Mouse (Mus musculus): ENCODE measurements around the gene Ankrd54. TPM values are rescaled to one million over a fixed set of nuclear protein-coding genes. Genes with fewer than 3 reads are reported as not detected.

The Ankrd54 gene
- total RNA-seq, 2 experiments from 2014 or later: 17.3 to 18.8 TPM

DNA sequence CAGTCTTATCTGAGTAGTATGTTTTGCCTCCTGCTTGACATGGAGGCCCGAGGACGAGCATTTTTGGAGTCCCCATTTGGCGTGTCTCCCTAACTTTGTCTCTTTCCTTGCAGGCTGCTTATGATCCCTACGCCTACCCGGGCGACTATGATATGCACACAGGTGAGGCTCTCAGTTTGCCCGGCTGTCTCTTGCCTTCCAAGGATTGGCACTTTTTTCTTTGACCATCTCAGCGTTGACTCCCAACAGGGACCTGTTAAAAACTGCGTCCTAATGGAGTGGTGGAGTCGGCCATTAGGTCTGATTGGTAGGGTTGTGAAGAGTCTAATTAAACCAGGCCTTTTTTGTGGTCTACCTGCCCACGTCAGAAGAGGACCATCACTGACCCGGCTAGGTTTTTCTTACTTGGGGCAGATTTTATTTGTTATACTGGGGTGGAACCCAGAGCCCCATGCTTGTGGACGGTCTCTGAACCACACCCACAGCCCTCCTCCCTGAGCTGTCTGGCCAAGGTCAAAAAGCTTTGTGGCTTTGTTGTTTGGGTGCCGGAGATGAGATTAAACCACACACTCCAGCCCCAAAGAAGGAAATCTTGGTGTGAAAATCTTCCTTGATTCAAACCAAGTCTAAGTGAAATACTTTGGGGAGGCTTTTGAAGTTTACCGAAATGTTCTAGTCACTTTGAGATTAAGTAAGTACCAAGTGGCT is 13.1 kb upstream of the Ankrd54 start:
- ATAC-seq (replicated peaks; ENCODE audit: poor library complexity): no peak

DNA sequence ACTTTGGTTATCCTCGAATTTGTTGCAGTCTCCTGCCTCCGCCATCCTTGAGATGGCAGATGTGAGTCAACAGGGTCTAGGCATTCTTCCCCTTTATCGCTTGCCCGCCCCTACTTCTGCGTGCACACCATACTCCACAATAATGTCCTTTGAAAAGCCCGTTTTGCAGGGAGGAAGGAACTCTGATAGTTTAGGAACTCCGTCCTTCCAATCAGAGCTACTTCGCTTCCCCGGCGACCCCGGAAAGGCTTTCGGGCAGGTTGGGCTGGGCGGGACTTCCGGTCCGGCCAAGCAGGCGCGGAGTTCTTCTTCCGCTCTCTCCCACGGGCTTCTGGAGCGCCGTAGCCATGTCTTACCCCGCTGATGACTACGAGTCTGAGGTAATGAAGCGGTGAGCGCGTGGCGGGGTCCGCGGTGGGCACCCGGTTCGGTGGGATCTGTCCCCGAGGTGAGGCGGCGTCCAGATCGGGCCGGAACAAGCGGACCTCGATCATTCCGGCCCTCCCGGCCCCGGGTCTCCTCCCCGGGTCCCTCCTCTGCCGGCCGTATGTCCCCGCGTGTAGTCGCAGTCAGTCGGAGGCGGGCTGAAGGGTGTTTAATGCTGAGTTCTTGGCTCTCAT is 12.3 kb upstream of the Ankrd54 start, which contains the start of gene Eif3l:
Eif3l (plus strand) TSS at position 267 of the 620 bp plus-strand sequence.
- peak; percentile 90 for ATAC-seq (replicated peaks; ENCODE audit: poor library complexity)

DNA sequence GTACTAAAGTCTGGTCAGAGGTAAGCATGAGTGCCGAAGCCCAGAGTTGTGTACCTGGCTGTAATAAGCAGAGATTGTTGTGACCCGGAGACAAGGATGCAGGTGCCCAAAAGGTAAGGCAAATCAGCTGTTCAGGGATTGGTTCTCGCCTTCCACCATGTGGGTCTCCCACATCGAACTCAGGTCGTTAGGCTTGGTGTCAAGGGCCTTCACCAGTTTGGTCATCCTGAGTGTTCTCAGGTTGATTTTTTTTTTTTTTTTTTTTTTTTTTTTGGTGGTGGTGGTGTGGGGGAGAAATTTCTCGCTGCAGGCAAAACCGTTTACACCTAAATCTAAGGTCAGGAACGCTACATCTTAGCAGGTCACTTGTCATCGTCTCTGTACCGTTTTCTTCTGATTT is 11.8 kb upstream of the Ankrd54 start:
- no peak for ATAC-seq (replicated peaks; ENCODE audit: poor library complexity)

DNA sequence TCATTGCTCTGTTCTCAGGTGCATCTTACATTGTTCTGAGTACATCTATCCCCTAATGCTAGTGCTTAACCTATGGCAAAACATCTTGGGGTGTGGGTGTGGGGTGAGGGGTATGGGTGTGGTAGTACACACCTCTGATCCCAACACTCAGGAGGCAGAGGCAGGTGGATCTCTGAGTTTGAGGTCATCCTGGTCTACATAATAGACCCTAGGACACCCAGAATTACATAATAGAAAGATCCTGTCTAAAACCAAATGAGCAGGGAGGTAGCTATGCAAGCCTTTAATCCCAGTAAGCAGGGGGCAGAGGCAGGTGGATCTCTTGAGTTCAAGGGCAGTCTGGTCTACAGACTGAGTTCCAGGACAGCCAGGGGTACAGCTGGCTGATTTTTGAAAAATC is 11.1 kb upstream of the Ankrd54 start:
- no peak for ATAC-seq (replicated peaks; ENCODE audit: poor library complexity)

DNA sequence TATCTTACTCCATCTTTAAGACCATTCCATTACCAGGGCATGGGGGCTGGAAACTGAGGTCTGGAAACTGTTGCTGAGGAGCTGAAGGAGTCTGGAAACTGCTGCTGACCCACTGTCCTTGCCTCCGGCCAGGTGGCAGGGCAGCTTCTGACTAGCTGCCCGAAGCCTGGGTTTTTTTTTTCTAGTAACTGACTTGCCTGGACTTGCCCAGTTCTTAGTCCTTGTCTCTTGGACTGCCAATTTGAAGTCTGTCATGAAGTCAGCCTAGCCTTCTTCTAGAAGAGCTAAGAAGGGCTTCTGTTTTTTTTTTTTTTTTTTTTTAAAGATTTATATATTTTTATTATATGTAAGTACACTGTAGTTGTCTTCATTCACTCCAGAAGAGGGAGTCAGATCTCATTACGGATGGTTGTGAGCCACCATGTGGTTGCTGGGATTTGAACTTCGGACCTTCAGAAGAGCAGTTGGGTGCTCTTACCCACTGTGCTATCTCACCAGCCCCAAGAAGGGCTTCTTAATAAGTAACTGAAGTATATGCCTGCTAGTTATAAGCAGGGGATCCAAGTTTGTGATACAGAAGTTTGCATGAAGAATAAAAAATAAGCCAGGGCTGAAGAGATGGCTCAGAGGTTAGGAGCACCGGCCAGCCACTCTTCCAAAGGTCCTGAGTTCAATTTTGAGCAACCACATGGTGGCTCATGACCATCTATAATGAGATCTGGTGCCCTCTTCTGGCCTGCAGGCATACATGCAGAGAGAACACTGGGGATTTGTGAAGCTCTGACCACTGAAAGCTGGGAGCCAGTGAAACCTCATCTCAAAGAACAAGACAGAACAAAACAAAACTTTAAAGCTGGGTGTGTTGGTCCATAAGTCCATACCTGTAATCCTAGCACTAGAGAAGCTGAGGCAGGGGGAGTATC is 8.7 kb upstream of the Ankrd54 start:
- no peak for ATAC-seq (replicated peaks; ENCODE audit: poor library complexity)

DNA sequence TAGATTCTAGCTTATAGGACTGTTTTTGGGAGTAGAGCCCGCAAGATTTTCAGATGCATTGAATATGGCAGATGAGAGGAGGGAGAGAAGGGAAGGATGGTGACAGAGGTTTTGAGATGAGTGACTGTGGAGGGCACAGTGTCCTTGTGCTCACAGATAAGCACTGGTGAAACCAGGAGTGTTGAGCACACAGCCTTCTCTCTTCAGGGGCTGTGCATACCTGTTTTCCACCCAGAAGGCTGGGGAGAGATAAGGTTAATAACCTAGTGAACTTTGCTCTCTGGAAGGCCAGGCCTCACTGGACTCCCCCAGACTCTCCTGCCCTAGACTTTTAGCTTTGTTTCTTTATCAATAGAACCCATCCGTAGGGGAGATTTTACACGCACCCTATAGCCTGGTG is 5.7 kb upstream of the Ankrd54 start:
- 0 out of 2 replicates have a peak, but pooled peaks have one; percentile 24 for ATAC-seq (replicated peaks; ENCODE audit: poor library complexity)

DNA sequence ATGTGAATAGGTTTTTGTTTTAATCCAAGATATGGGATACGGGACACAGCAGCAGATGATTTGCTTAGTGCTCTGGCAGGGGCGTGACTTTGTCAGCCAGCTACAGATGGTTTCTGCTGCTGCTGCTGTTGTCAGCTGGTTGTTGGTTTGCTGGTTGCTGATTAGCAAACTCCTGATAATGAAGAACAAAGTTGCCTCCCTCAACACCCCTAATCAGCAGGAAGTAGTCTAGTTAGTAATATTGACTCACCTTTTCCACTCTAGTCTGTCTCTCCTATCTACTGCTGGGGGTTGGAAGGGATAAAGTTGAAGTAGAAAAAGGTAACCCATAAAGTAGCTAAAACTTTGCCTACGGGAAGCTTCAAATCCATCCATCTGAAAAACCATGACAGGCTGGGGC is 4.9 kb upstream of the Ankrd54 start:
- ATAC-seq (replicated peaks; ENCODE audit: poor library complexity): peak; percentile 27

DNA sequence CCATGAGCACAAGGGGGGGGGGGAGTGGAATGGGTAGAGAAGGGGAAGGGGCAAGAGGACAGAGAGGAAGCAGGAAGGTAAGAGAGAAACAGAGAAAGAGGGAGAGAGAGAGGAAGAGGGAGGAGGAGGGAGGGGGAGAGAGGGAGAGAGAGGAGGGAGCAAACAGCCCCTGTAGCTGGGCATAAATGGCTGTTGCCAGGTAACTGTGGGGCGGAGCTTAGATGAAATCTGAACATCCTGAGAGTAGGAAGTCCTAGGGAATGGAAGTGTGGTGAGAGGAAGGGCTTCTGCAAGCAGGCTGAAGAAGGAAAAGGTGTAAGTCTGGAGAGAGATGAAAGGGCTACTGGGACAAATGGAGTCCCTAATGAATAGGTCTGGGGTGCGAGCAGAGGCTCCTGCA is 3.6 kb upstream of the Ankrd54 start:
- ATAC-seq (replicated peaks; ENCODE audit: poor library complexity): no peak

DNA sequence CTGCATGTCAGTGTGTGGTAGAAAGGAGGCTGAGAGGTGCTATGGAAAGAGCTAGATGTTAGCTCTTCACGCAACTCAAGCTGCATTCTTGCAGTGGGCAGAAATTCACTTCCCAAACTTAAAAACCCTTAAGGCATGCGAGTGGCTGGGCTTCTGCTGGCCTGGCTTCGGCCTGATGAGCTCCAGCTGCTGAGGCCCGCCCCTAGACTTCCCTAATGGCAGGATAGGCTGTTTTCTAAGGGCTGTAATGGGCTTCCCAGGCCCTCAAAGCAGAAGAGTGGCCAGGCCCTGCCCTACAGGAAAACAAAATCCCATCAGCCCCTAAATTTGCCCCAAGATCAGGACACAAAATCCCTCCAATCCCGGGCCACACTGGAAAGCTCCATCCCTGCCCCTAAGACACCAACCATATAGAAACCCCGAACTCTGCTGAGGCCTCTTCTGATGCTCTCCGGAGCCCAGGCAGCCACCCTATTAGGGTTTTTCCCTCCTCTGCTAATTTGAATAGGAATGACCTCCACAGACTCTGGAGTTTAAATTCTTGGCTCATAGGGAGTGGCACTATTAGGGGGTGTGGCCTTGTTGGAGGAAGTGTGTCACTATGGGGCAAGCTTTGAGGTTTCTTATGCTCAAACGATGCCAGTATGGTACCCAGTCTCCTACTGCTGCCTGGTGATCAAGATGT is 2.5 kb upstream of the Ankrd54 start:
- no peak for ATAC-seq (replicated peaks; ENCODE audit: poor library complexity)

DNA sequence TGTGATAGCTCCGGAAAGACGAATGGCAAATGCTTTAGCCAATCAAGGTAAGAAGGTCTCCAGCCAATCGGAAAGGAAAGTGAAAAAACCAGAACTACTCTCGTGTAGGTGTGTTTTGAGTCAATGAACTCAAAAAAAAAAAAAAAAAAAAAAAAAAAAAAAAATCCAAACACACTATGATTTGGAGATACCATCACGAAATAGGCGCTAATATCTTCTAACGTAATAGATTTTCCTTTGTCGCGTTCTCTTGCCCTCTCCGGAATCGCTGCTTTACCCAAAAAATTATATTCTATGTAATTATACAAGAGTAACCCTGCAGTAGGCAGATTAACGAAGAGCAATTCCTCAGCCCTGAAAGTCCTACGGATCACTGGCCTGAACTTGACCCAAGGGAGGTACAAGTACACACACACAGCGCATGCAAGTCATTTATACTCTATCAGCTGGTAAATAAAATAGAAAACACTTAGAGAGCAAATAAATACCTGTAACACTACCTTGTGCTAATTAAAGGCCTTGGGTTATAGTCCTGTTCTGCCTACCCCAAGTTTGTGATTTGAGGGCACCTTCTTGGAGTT is 557 bp upstream of the Ankrd54 start:
- no peak for ATAC-seq (replicated peaks; ENCODE audit: poor library complexity)

DNA sequence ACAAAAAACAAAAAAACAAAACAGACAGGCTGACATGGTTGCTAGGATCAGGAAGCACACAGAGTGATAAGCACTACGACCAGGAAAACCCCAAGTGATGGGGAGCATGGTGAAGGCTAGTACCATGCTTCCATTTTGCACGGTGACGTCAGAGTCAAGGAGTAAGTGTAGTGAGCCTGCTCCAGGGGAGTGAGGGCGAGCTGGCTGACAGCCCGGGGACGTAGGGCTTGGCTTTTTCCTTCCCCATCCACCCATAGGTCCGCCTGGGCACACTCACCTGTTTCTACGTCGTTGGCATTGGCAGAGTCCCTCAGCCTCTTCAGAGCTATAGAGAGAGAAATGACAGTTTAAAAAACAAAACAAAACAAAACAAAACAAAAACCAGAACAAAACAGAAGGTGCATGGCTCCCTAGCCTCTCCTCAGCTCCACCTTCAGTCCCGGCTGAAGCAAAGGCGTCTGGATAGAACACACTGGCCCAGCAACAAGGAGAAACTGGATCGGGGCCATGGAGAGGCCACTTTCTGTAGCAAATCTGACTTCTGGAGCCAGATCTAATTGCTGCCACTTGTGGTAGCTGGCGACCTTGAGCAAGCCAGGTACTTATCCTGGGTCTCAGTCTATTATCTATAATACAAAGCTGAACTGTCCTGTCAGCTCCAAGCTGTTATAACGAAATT is 1.7 kb downstream of the Ankrd54 start:
- peak; percentile 14; the same call in 1 of the 2 replicates for ATAC-seq (replicated peaks; ENCODE audit: poor library complexity)

DNA sequence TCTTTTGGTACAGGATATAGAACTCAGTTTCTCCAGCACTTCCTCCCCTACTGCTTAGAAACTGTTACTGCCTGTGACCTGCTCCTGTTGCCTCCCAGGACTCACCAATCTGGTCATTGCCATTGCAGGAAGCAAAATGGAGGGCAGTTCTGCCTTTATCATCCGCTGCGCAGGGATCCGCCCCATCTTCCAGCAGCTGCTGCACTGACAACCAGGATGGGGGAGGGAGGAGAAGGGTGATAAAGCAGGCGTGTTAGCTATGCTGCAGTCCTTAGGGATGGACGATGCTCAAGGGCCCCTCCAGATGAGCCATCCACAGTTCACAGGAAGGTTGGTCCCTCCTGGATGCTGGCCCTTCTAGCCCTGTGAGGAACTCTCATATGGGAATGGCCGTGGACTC is 4.8 kb downstream of the Ankrd54 start:
- no peak for ATAC-seq (replicated peaks; ENCODE audit: poor library complexity)

DNA sequence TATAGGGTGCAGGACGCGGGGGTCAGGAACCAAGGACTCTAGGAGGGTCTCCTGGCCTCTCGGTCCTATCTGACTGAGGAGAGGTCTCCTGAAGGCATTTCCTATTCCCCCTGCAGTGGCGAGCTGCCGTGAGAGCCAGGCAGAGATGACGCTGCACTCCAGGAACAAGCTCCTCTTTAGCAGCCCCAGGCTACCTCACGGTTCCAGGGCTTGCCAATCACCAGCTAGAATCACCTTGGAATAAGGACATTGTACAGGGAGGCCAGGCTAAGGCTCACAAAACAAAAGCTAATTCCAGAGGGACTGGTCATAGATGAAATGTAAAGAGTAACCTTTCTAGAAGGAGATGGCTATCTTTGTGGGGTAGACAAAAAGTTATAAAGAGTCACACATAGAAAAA is 6.1 kb downstream of the Ankrd54 start:
- ATAC-seq (replicated peaks; ENCODE audit: poor library complexity): no peak

DNA sequence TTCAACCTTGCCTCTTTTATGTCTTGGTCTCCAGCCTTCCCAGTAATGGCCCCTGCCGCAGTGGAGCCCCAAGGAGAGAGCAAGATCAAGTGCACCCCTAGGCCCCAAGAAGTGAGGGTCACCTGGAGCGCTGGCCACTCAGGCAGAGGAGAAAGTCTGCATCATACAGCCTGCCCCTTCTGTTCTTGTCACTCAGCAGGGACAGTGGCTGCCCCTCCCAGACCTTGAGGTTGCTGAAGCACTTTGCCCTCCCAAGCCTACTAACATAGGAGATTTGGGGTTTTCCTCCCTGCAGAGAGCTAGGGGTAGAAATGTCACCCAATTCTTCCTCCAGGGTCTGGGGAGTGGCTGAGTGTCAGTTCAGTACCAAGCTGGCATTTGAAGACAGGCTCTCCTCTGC is 10.3 kb downstream of the Ankrd54 start:
- no peak for ATAC-seq (replicated peaks; ENCODE audit: poor library complexity)

DNA sequence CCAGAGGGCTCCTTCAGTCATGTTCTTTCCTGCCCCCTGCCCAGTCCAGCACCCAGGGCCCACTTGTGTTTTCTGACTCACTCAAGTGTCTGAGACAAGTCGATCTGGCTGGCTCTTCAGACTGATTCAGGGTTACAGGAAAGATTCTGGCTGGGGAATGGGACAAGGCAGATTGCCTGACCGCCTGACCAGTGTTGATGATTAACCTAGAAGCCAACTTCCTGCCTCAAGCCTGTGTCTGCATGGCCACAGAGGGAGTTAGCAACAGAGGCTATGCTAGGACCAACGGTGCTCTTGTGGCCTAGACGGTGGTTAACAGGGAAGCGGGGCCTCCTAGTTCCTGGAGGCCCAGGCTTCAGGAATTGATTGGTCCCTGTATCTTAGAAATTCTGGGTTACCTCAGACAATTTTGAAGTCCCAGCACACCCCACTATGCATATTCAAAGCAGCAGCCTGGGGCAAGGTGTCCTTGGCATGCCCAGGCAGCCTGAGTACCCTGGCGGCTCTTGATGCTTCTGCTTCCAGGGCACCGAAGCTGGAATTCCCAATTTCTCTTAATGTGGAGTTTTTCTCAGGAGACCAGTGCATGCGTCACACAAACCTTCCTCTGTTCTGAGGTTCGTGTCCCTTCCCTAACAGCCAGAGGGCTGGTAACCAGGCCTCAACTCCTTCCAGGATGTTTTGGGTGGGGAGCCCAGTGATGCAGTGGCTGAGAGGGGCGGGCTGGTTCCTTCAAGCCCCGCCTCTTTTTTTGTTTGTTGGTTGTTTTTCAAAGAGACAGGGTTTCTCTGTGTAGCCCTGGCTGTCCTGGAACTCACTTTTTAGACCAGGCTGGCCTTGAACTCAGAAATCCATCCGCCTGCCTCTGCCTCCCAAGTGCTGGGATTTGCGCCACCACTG is 11.0 kb downstream of the Ankrd54 start:
- peak; percentile 45 for ATAC-seq (replicated peaks; ENCODE audit: poor library complexity)

DNA sequence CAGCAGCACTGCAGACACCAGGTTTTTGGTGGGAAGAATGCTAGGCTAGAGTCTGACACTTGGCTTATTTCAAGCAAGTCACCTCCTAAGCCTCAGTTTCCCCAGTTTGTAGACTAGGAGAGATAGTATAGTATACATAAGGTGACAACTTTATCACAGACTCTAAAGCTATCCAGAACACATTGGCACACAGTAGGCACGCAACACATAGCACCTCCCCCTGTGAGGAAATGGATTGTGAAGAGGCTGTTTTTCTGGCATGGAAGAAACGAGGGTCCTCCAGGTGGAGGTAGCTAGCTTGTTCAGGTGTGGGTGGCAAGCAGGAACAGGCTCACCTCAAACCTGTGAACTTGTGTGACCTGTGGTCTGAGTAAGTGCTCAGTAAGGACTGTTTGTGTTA is 11.7 kb downstream of the Ankrd54 start:
- no peak for ATAC-seq (replicated peaks; ENCODE audit: poor library complexity)

DNA sequence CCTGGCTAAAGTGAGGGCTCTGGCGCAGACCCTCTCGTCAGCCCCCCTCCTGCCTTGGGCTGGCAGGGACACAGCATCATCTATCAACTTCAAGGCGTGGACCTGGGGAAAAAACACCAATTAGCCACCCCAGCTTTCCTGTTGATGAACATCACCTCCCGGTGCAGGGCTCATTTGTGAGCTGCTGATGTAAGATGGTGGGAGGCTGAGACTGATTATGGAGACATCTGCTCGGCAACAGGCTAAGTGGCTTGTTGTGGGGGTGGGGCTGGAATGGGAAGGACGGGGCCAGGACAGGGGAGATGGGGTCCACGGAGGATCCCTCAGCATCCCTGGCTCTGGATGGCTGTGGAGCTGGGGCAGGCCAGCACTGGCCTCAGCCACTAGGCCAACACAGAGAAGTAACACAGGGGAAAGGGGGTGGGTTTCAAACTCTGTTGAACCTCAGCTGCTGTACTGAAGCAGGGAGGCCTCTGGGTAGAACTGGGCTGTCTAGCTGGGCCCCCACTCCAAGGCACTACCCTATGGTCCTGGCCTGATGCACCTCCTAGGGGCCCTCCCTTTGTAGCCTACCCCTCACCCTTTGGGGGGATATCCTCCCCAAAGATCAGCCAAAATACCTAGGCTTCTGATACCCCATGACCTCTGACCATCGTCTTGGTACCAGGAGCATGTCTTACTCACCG is 12.4 kb downstream of the Ankrd54 start:
- ATAC-seq (replicated peaks; ENCODE audit: poor library complexity): no peak

DNA sequence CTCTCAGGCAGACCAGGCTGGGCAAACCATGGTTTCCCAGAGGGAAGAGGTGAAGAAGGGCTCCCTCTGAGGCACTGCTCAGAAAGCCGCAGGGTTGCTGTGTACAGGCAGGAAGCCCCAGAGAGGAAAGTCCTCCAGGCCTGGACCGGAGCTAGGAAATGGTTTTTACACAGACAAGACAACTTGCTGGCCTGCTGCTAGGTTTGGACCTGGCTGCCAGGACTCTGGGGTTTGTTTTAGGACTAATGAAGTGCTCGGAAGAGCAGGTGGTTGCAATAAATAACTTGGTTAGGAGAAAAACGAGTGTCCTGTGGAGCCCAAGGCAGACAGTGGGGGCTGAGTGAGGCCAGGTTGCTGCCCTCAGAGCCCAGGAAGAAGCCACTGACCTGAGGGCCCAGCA is 14.5 kb downstream of the Ankrd54 start:
- ATAC-seq (replicated peaks; ENCODE audit: poor library complexity): no peak

DNA sequence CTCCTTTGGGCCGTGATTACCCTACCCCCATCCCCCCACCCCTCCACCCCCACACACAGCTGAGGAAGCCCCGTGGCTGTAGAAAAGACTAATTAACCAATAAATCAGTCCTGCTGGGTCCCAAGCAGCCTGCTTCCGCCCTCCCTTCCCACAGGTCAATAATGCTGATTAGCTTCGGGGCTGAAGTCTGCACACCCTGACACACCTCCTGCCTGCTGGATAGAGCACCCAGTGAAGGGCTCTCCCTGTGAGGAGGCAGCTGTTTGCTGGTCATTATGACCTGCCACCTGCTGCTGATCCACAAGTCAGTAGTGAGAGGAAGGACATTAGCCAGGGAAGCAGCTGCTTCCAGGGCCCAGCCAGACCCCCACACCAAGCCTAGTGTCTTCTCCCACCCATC is 17.9 kb downstream of the Ankrd54 start:
- no peak for ATAC-seq (replicated peaks; ENCODE audit: poor library complexity)
